Mouse (Mus musculus) urinary bladder, postnatal 14 days (tissue): ENCODE results near the gene Rhpn2.
A peak's percentile ranks its signal among the peaks of the same experiment; 100 is the strongest.

Experiments
- DNase-seq: peaks from one replicate; pipeline ENCODE4 v3.0.0; 2021; ENCODE audit warnings: low spot score

Rhpn2 gene

GRCm38 (mm10) chr7:35347918-35348700 is 14.1 kb downstream of the Rhpn2 start:
- DNase-seq: peak; percentile 13

GRCm38 (mm10) chr7:35349022-35349421 is 15.1 kb downstream of the Rhpn2 start:
- DNase-seq: no peak

- no peak for DNase-seq
Observed at GRCm38 (mm10) chr7:35349886-35350684, 16.1 kb downstream of the Rhpn2 start.

DNA sequence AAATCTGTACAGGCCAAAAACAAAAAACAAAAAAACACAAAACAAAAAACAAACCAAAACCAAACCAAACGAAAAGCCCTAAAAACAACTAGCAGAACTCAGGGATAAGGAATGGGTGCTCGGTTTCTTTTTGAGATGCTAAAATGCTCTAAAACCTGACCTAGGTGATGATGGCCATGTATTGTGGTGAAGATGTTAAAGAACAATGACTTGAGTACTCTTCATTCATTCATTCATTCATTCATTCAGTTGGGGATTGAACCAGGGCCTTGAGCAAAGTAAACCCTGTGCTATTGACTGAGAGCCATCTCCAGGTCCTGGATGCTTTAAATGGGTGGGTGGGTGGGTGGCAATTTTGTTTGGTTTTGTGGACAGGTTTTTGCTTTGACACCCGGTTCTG is 17.2 kb downstream of the Rhpn2 start:
- no peak for DNase-seq

GRCm38 (mm10) chr7:35353306-35353705 is 19.3 kb downstream of the Rhpn2 start:
- DNase-seq: no peak

DNA sequence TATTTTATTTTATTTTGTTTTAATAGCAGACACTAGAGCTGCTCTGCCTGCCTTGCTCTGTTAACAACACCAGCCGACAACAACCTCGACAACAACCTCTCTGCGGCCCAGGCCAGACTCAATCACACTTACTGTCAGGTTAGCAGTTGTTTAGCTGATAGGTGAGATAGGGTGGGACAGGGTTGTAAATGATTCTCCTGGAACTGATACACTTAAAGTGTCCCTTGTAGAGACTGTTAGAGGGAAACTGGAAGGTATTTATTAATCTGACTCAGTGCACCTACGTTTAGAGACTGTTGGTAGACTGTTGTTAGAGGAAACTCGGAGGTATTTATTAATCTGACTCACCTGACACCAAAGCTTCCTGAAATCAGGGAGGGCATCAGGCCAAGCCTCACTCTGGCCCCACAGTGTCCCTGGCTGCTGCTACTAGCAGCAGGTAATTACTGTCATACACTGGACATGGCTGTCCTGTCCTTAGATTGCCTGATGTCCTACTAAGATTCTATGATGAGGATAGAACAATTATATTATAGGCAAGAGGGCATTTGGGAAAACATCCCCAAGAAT is 21.4 kb downstream of the Rhpn2 start:
- DNase-seq: no peak

- no peak for DNase-seq
Observed at GRCm38 (mm10) chr7:35357621-35358020, 23.7 kb downstream of the Rhpn2 start.

DNA sequence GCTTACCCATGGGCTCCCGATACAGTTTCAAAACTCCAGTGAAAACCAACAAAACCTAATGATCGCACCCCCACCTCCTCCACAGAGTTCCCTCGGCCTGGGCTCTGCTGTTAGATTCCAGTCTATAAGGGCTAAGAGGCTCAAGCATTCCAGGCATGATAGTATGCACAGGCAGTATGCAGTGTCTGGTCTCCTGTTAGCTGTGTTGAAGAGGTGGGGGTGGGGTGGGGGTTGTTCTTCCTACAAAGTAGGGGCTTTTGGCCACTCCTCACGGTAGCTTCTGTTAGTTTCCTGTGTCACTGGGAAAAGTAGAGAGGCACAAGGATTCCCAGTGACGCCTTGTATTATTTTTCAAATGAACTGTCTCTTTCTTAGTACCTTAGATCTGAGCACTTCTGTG is 28.3 kb downstream of the Rhpn2 start:
- DNase-seq: no peak

- no peak for DNase-seq
Observed at GRCm38 (mm10) chr7:35362868-35363267, 28.9 kb downstream of the Rhpn2 start.

GRCm38 (mm10) chr7:35365161-35365910 is 31.4 kb downstream of the Rhpn2 start:
- no peak for DNase-seq

DNA sequence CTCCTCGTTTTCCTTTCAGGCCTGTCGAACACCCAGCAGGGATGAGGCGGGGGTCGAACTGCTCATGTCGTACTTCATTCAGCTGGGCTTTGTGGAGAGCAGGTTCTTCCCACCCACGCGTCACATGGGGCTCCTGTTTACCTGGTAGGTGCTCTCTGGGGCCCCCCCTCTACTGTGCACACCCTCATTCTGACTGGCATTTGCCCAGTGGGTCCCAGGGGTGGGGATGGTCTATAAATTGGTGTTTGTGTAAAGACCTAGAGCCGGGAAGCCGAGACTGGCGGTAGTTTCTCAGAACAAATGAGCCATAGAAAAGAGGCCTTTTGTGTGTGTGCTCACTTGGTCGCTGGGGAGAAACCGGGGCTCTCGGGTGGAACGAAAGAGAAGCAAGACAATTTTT is 37.1 kb downstream of the Rhpn2 start:
- DNase-seq: no peak

DNA sequence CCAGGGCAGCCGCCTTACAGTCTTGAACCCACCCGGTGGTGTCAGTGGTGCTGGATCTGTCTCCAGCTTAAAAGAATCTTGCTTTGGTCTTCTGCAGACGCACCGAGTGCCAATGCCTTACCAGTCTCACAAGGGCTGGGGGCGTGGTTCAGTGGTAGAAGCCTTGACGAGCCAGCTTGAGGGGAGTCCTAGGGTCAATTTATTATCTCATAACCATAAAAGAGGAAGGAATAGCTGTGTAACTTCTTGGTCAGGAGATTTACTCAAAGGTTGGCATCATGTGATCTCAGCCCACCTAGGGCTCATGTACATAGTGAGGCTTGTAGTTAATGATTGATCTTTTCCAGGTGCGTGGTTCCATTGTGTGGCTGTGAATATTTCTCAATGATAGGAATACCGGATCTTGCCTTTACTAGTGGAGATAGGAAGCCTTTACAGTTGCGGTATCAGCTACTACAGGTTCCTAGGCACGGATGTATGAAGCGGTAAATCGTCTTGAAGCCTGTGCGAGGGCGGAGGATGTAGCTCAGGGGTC is 38.6 kb downstream of the Rhpn2 start:
- DNase-seq: no peak

DNA sequence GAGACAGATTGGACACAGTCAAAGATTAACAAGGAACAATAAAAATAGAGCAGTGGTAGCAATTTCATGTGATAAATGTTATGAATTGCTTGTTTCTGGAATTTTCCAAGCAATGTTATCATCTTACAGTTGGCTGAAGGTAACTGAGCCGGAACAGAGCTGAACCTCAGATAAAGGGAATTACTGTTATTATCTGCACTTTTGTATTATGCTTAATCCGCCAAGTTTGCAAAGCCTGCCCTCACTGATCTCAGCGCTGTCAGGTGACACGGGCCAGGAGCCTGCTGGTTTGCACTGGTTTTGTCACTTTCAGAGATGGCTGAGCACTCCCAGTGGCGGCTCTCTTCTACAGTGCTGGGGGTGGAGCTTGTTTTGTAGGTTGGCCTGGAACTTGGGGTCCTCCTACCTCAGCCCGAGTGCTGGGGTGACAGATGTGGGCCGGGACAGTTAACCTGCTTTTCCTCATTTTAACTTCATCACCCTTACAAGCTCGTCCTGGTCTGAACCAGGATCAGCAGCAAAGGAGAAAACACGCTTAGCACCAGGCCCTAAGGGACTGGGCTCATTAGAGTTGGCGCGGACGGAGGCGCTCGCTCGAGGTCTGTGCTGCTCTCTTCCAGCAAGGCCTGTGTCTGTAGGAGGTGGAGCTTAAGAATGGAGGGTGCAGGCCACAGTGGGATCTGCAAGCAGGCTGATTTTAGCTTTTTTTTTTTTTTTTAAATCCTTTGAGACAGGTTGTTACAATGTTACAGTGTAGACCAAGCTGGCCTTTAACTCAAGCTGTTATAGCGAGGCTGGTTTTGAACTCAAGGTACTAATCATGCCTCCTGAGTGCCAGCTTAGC is 39.4 kb downstream of the Rhpn2 start:
- DNase-seq: no peak

- peak; percentile 28 for DNase-seq
Observed at GRCm38 (mm10) chr7:35374265-35374664, 40.3 kb downstream of the Rhpn2 start.

DNA sequence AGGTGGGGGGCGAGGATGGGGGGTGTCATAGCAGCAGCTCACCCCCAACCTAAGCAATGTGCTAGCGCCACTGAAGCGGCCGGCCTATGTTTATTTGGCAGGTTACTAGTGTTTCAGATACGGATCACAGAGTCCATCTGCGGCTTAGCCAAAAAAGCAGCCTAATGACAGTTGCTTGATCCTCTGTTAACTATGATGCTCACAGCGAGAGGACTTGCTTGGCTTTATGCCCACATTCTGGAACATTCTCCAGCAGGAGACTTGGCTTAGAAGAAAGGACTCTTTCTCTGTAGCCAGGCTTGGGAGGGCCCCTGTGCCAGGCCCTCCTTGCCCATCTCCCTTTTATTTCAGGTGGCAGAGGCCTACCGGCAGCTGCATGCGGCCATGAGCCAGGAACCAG is 42.7 kb downstream of the Rhpn2 start:
- no peak for DNase-seq

GRCm38 (mm10) chr7:35379492-35380119 is 45.6 kb downstream of the Rhpn2 start:
- DNase-seq: no peak

DNA sequence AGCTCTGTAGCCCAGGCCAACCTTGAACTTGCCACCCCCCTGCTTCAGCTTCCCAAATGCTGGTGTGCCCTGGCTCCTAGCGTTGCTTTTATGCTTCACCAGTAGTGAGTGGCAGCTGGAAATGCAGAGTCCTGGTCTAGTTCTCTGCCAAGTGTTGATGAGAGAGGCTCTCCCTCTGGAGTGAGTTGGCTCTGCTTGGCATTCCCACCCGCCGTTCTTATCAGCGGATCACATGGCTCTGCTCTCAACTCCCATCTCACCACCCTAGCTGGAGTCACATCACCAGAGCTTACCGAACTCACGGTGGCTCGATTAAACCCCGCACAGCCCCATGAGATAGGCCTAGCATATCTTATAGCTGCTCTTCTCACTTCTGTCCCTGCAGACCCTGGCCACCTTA is 46.4 kb downstream of the Rhpn2 start:
- no peak for DNase-seq

GRCm38 (mm10) chr7:35381861-35382260 is 47.9 kb downstream of the Rhpn2 start:
- DNase-seq: no peak

GRCm38 (mm10) chr7:35382706-35383353 is 48.9 kb downstream of the Rhpn2 start:
- no peak for DNase-seq

- DNase-seq: peak; percentile 32
Observed at GRCm38 (mm10) chr7:35386525-35386952, 52.6 kb downstream of the Rhpn2 start.
